Mouse (Mus musculus) hindbrain, embryonic 10.5 days (tissue): ENCODE data around the gene Ugt1a2. TPM values are rescaled to one million over a fixed set of nuclear protein-coding genes. Genes with fewer than 3 reads are reported as not detected.

Experiments used
- DNase-seq: peaks from one replicate; pipeline ENCODE4 v3.0.0-alpha.2; 2017; ENCODE audit warnings: low spot score
- H3K27ac ChIP-seq: fragments of 300-500 bp; sonication (generic); 2 replicates; pipeline ENCODE4 v1.5.1; 2016; ENCODE audit warnings: mild to moderate bottlenecking, moderate library complexity
- H3K27me3 ChIP-seq: fragments of 300-500 bp; sonication (generic); 2 replicates; pipeline ENCODE4 v1.6.1; 2016; ENCODE audit warnings: mild to moderate bottlenecking; ENCODE audit not compliant: poor library complexity, insufficient read depth, severe bottlenecking
- H3K36me3 ChIP-seq: fragments of 300-500 bp; sonication (generic); 2 replicates; pipeline ENCODE4 v1.6.1; 2016; ENCODE audit warnings: mild to moderate bottlenecking, moderate library complexity
- H3K4me1 ChIP-seq: fragments of 300-500 bp; sonication (generic); replicated peaks from 2 replicates; pipeline ENCODE4 v1.6.1; 2016; ENCODE audit warnings: mild to moderate bottlenecking
- H3K4me3 ChIP-seq: fragments of 300-500 bp; sonication (generic); 2 replicates; pipeline ENCODE4 v1.5.1; 2016; ENCODE audit warnings: mild to moderate bottlenecking, moderate library complexity
- H3K9me3 ChIP-seq: fragments of 300-500 bp; sonication (generic); 2 replicates; pipeline ENCODE4 v1.6.1; 2016; ENCODE audit warnings: mild to moderate bottlenecking, moderate library complexity
- WGBS: fragments of 180-500 bp; shearing (Covaris S2); methylation state at CpG from one replicate; pipeline ENCODE4 v1.1.7; 2016; 5-methylcytosine and 5-hydroxymethylcytosine counted together
- polyA plus RNA-seq: library from polyadenylated mRNA; unstranded; fragments of >200 nt; fragmentation: Nextera tagmentation; extraction: Ambion mirVana; gene quantifications from 2 replicates; pipeline ENCODE4 v1.2.1, GENCODE M21; 2016

Gene Ugt1a2
- polyA plus RNA-seq, 1 experiment from 2014 or later = not detected

- 76% methylated on average over 6 of the region's 6 CpGs for WGBS
- Histone ChIP-seq H3K9me3 (peaks cover 100% of the 10 kb centered on the region), H3K4me3 (no peak overlapping the region), H3K4me1 (no peaks in the 10 kb centered on the region), H3K27ac (no peak overlapping the region), H3K27me3 (no peaks in the 10 kb centered on the region), H3K36me3 (no peaks in the 10 kb centered on the region)
- DNase-seq = no peak
Measured at GRCm38 (mm10) chr1:88230981-88231802, 30.8 kb downstream of the Ugt1a2 start.

DNA sequence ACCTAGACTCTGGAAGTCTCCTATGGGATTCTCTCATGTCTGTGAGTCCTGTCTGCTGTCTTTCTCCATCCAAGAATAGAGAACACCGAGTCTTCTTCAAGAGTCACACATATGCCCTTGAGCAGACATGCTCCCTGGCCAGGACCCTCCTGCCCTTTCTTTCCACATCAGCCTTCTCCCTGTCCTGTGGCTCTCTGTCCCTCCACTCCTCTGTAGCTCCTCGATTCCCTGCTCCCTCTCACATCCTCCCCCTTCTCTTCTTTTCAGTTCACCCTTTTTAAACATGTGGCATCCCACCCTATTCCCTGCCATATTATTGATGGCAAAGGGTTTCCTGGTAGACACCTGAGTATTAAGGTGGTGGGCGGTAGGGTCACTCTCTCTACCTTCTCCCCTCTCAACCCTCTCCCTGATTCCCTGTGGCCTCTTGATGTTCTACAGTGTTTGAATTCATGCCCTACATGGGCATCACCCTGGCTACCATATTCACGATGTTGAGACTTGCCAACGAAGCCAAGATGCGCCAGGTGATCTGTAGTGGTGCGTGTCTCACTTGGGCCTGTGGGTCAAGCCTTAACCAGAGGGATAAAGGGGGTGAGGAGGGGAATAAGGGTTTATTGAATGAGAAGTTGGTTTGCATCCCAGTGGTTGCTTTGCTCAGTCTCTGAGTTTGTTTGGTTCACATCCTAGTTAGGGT is 31.6 kb downstream of the Ugt1a2 start:
- no peaks in the 10 kb centered on the region for H3K4me1 ChIP-seq
- H3K36me3 ChIP-seq = no peaks in the 10 kb centered on the region
- no peak for DNase-seq
- H3K27me3 ChIP-seq = no peaks in the 10 kb centered on the region
- WGBS = 68% methylated on average over 7 of the region's 7 CpGs
- H3K27ac ChIP-seq = no peak overlapping the region
- H3K4me3 ChIP-seq = no peak overlapping the region
- H3K9me3 ChIP-seq = peaks cover 98% of the 10 kb centered on the region

DNA sequence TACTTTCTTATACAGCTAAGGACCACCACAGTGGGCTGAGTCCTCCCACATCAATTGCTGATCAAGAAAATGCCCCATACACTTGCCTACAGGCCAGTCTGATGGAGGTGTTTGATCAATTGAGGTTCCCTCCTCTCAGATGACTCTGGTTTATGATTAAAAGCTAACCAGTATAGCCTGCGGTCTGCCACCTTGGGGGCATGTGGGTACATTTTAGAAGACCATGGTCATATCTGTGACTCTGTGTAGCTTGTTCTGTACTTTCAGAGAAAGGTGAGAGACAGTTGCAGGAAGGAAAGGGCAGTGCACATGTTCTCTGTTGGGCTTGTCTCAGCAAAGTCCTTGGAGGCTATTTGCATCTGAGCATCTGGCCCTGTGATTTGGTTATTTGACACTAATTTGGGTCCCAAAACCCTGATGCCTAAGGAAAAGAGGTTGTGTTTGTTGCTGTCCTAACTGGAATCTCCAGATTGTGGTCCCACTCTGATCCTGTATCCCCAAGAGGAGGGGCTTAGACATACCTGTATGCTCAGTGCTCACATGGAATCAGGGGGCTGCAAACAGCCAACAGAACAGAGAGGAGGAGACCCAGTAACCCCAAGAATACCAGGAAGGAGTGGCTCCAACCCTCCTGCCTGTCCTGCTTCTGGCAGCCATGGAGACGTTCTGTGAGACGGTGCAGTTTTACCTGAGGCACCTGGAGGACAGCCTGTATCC is 32.4 kb downstream of the Ugt1a2 start:
- WGBS = 60% methylated on average over 3 of the region's 3 CpGs
- H3K36me3 ChIP-seq = no peaks in the 10 kb centered on the region
- H3K27me3 ChIP-seq = no peaks in the 10 kb centered on the region
- H3K9me3 ChIP-seq = peaks cover 98% of the 10 kb centered on the region
- DNase-seq = no peak
- H3K4me1 ChIP-seq = no peaks in the 10 kb centered on the region
- H3K4me3 ChIP-seq = no peak overlapping the region
- H3K27ac ChIP-seq = no peak overlapping the region

- H3K4me1 ChIP-seq = no peaks in the 10 kb centered on the region
- peaks cover 98% of the 10 kb centered on the region for H3K9me3 ChIP-seq
- H3K27ac ChIP-seq = no peak overlapping the region
- no peaks in the 10 kb centered on the region for H3K27me3 ChIP-seq
- no peaks in the 10 kb centered on the region for H3K36me3 ChIP-seq
- WGBS = 70% methylated on average over 14 of the region's 14 CpGs
- H3K4me3 ChIP-seq = no peak overlapping the region
- no peak for DNase-seq
Measured at GRCm38 (mm10) chr1:88233421-88234247, 33.2 kb downstream of the Ugt1a2 start.

DNA sequence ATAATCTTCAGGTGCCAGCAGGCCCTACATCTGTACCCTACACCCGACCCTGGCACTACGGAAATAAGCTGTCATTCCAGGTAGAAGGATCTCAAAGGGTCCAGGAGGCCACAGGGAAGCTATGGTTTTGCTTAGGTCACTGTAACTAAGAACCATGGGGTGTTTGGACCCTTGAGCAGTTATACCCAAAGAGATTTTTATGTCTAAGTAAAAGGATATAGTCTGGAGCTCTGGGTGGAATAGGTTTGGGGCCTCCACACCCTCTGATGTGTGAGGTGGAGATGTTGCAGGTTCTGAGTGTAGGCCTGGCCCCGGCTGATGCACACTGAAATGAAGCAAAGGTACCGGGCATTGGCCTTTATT is 33.8 kb downstream of the Ugt1a2 start:
- Histone ChIP-seq H3K27ac (no peak overlapping the region), H3K27me3 (no peaks in the 10 kb centered on the region), H3K4me1 (no peaks in the 10 kb centered on the region), H3K9me3 (peaks cover 98% of the 10 kb centered on the region), H3K36me3 (no peaks in the 10 kb centered on the region), H3K4me3 (no peak overlapping the region)
- 68% methylated on average over 4 of the region's 4 CpGs for WGBS
- DNase-seq = no peak

DNA sequence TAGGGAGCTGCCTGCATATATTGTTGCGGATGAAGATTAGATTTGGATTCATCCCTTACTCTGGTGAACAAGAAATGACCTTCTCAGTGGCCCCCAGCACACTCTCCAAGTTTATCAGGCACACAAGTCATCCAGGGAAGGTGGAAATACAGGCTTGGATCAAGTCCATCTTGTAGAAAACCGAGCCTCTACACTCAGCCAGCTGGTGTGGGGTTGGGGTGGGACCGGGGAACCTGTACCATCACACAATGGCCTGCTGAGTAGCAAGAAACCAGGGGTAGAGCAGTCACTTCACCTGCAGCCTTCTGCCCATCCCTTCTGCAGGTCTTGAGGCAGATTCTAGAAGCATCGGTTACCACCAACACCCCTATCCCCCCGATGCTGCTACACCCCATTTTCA is 34.2 kb downstream of the Ugt1a2 start:
- no peak overlapping the region for H3K27ac ChIP-seq
- WGBS = 48% methylated on average over 5 of the region's 5 CpGs
- no peak for DNase-seq
- no peaks in the 10 kb centered on the region for H3K4me1 ChIP-seq
- H3K4me3 ChIP-seq = no peak overlapping the region
- peaks cover 98% of the 10 kb centered on the region for H3K9me3 ChIP-seq
- H3K36me3 ChIP-seq = no peaks in the 10 kb centered on the region
- no peaks in the 10 kb centered on the region for H3K27me3 ChIP-seq

DNA sequence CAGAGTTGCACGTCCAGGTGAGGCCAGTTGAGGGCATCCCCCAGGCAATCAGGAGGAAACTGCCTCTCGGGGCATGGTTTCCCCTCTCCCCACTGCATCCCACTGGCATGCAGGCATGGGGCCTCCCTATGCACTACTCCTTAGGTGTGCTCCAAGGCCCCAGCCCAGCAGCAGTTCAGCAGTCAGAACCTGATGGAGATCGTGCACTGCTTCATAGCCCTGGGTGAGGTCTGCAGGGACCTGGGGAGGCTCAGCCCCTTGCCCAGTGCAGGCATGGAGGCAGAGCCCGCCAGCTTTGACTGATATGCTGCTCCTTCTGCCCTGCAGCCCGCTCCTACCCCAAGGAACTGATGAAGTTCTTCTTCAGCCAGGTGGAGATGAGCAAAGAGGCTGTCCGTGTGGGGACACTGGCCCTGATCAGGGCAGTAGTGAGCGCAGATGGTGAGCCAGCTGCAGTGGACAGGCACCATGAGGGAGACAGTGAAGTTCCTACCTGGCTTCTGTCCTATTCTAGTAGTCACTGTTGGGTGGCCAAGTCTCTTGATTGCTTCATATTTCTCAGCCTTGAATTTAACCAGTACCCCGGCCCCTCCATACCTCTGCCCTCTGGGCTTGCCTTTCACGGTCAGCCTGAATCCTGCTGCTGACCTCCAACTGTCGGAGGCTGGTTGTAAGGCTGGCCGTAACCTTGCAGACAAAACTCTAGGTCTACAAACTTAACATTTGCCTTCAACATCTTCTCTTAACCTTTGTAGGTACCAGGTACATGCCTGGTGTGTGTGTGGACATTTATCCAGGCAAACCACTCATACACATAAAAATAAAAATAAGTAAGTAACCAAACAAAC is 34.9 kb downstream of the Ugt1a2 start:
- H3K4me1 ChIP-seq = no peaks in the 10 kb centered on the region
- H3K4me3 ChIP-seq = no peak overlapping the region
- H3K9me3 ChIP-seq = peaks cover 98% of the 10 kb centered on the region
- 65% methylated on average over 11 of the region's 11 CpGs for WGBS
- no peaks in the 10 kb centered on the region for H3K27me3 ChIP-seq
- no peak for DNase-seq
- H3K36me3 ChIP-seq = no peaks in the 10 kb centered on the region
- no peak overlapping the region for H3K27ac ChIP-seq

DNA sequence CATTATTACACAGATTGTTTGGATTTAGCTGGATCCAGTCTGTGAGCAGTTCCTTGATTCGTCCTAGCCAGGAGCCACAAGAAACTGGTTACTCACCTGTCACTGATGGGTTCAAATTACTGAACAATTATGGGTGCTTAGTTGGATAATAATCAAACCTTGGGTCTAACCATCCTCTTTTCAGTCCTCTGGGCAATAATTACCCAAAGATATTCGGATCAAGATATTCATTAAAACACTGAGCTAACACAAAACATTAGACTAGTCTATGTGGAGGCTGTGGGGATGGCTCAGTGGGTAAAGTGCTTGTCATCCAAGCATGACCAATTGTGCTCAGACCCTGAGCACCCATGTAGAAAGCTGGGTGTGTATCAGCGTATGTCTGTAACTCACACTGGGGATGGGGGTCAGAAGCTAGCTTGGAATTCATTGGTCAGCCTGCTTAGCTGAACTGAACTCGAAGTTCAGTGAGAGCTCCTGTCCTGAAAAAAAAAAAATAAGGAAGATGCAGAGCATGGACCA is 35.6 kb downstream of the Ugt1a2 start:
- no peak overlapping the region for H3K27ac ChIP-seq
- peaks cover 98% of the 10 kb centered on the region for H3K9me3 ChIP-seq
- WGBS = 67% methylated on average over 4 of the region's 4 CpGs
- H3K4me3 ChIP-seq = no peak overlapping the region
- H3K36me3 ChIP-seq = no peaks in the 10 kb centered on the region
- H3K27me3 ChIP-seq = no peaks in the 10 kb centered on the region
- H3K4me1 ChIP-seq = no peaks in the 10 kb centered on the region
- no peak for DNase-seq

GRCm38 (mm10) chr1:88237311-88237710 is 36.9 kb downstream of the Ugt1a2 start:
- Histone ChIP-seq H3K4me3 (no peak overlapping the region), H3K27ac (no peak overlapping the region), H3K9me3 (peaks cover 98% of the 10 kb centered on the region), H3K4me1 (no peaks in the 10 kb centered on the region), H3K36me3 (no peaks in the 10 kb centered on the region), H3K27me3 (no peaks in the 10 kb centered on the region)
- WGBS = 79% methylated on average over 5 of the region's 5 CpGs
- DNase-seq = no peak

DNA sequence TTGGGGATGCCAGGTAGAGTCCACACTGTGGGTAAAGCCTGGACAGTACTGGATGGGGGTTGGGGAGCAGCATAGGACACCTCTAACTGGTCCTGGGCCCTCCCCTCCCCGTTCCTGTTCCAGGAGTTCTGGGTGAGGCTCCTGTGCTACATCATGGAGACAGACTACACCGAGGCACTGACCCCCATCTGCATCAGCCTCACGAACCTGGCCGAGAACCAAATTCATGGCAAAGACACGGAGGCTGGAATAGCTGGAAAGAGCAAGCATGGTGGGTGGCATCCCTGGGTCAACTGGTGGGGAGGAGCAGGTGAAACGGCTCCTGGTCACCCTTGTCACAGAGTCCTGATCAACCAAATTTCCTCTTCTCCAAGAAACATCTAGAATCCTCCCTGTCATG is 38.4 kb downstream of the Ugt1a2 start:
- WGBS = 80% methylated on average over 6 of the region's 6 CpGs
- peaks cover 97% of the 10 kb centered on the region for H3K9me3 ChIP-seq
- no peak for DNase-seq
- H3K4me1 ChIP-seq = no peaks in the 10 kb centered on the region
- no peak overlapping the region for H3K27ac ChIP-seq
- H3K27me3 ChIP-seq = no peaks in the 10 kb centered on the region
- H3K4me3 ChIP-seq = no peak overlapping the region
- H3K36me3 ChIP-seq = no peaks in the 10 kb centered on the region

GRCm38 (mm10) chr1:88240072-88240471 is 39.7 kb downstream of the Ugt1a2 start:
- Histone ChIP-seq H3K27ac (no peak overlapping the region), H3K4me1 (no peaks in the 10 kb centered on the region), H3K9me3 (peaks cover 97% of the 10 kb centered on the region), H3K27me3 (no peaks in the 10 kb centered on the region), H3K36me3 (no peaks in the 10 kb centered on the region), H3K4me3 (no peak overlapping the region)
- WGBS = 75% methylated on average over 5 of the region's 5 CpGs
- DNase-seq = no peak
